8 mouse cellular contexts compared by ENCODE assay signal in the genomic region with DNA sequence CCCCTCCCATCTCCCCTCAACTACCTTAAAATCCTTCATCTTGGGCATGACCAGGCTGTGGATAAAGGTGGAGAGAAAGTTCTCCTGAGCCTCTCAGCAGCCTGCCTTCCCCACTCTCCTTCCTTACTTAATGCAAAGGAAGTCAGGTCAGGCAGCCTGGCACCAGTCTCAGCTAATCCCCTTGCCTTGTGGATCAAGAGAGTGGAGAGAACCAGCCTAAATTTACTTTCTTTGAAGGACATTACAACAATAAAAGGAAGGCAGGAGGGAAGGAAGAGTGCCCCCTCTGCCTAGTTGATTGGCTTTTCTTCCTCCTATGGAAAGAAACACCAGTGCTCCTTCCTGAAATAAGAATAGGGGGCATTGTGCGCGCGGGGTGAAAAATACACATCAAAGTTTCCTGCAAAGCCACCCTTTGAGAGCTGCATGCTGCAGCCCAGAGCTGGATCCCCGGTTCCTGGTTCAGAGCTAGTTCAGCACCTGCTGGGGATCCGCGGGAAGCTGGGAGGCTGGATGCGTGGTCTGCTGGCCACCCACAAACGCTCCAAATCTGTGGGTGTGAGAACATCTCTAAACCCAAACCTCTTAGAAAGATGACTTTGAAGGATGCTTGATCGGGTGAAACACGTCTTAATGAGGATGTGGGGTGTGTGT. TPM values are rescaled to one million over a fixed set of nuclear protein-coding genes. Genes with fewer than 3 reads are reported as not detected.
DNase-seq lines count a peak whose midpoint lies in the region; ATAC-seq and TF ChIP-seq lines count a peak whose summit lies in the region.

No protein-coding gene starts in this region.

- peak overlapping the region; percentile 50 for H3K4me3 ChIP-seq in lung, embryonic 14.5 days (ENCODE audit: low read depth, low read length)
- peak overlapping the region; percentile 57 for H3K4me3 ChIP-seq in heart, embryonic 12.5 days
- peak overlapping the region; percentile 50 for H3K4me3 ChIP-seq in limb, embryonic 13.5 days
- peak overlapping the region; percentile 37 for H3K4me3 ChIP-seq in midbrain, embryonic 15.5 days

- TF ChIP-seq CTCF in lung, embryonic 14.5 days (IDR thresholded peaks at IDR 0.05; ENCODE audit: low read depth), result no peak

- H3K36me3 ChIP-seq in lung, embryonic 14.5 days (ENCODE audit: insufficient read depth), result no peaks in the 10 kb centered on the region
- no peaks in the 10 kb centered on the region for H3K36me3 ChIP-seq in heart, embryonic 12.5 days
- H3K36me3 ChIP-seq in limb, embryonic 13.5 days, result no peaks in the 10 kb centered on the region
- no peaks in the 10 kb centered on the region for H3K36me3 ChIP-seq in midbrain, embryonic 15.5 days (replicated peaks)

- H3K27me3 ChIP-seq in lung, embryonic 14.5 days (ENCODE audit: insufficient read depth, low read length), result no peaks in the 10 kb centered on the region
- H3K27me3 ChIP-seq in heart, embryonic 12.5 days (replicated peaks), result no peaks in the 10 kb centered on the region
- H3K27me3 ChIP-seq in limb, embryonic 13.5 days, result peaks cover 21% of the 10 kb centered on the region
- H3K27me3 ChIP-seq in midbrain, embryonic 15.5 days (replicated peaks), result peaks cover 46% of the 10 kb centered on the region

- no peaks in the 10 kb centered on the region for H3K9me3 ChIP-seq in lung, embryonic 14.5 days (ENCODE audit: low read depth, low read length)
- H3K9me3 ChIP-seq in heart, embryonic 12.5 days (replicated peaks), result no peaks in the 10 kb centered on the region
- H3K9me3 ChIP-seq in limb, embryonic 13.5 days, result no peaks in the 10 kb centered on the region
- H3K9me3 ChIP-seq in midbrain, embryonic 15.5 days, result no peaks in the 10 kb centered on the region

- peak; percentile 77 for ATAC-seq in lung, embryonic 14.5 days (ENCODE audit: insufficient read depth)
- 0 out of 2 replicates have a peak, but pooled peaks have one; percentile 30 for ATAC-seq in heart, embryonic 12.5 days (ENCODE audit: insufficient number of reproducible peaks, low FRiP score)
- no peak; the same call in 1 of the 2 replicates for ATAC-seq in limb, embryonic 13.5 days (ENCODE audit: low FRiP score, low read depth)
- ATAC-seq in midbrain, embryonic 15.5 days (replicated peaks), result peak; percentile 73

- H3K27ac ChIP-seq in lung, embryonic 14.5 days (ENCODE audit: low read depth), result peak overlapping the region; percentile 69; the same call in 1 of the 2 replicates
- no peak overlapping the region for H3K27ac ChIP-seq in heart, embryonic 12.5 days (ENCODE audit: poor library complexity, severe bottlenecking)
- no peak overlapping the region for H3K27ac ChIP-seq in limb, embryonic 13.5 days
- no peak overlapping the region for H3K27ac ChIP-seq in midbrain, embryonic 15.5 days

- no peaks in the 10 kb centered on the region for H3K4me1 ChIP-seq in lung, embryonic 14.5 days (ENCODE audit: insufficient read depth)
- peaks cover 13% of the 10 kb centered on the region for H3K4me1 ChIP-seq in heart, embryonic 12.5 days (replicated peaks)
- H3K4me1 ChIP-seq in limb, embryonic 13.5 days, result peaks cover 10% of the 10 kb centered on the region
- peaks cover 12% of the 10 kb centered on the region for H3K4me1 ChIP-seq in midbrain, embryonic 15.5 days

- 1% methylated on average over 10 of the region's 10 CpGs for WGBS in lung, embryonic 14.5 days
- under 1% methylated on average over 10 of the region's 10 CpGs for WGBS in heart, embryonic 12.5 days
- WGBS in limb, embryonic 13.5 days, result 4% methylated on average over 10 of the region's 10 CpGs
- 0% methylated on average over 10 of the region's 10 CpGs for WGBS in midbrain, embryonic 15.5 days

- H3K9ac ChIP-seq in lung, embryonic 14.5 days, result peak overlapping the region; percentile 47
- peak overlapping the region; percentile 70 for H3K9ac ChIP-seq in heart, embryonic 12.5 days
- peak overlapping the region; percentile 66 for H3K9ac ChIP-seq in limb, embryonic 13.5 days
- H3K9ac ChIP-seq in midbrain, embryonic 15.5 days, result peak overlapping the region; percentile 26

- H3K4me2 ChIP-seq in lung, embryonic 14.5 days, result peak overlapping the region; percentile 79
- peak overlapping the region; percentile 79 for H3K4me2 ChIP-seq in heart, embryonic 12.5 days
- H3K4me2 ChIP-seq in limb, embryonic 13.5 days (replicated peaks), result peak overlapping the region; percentile 85
- peak overlapping the region; percentile 60 for H3K4me2 ChIP-seq in midbrain, embryonic 15.5 days

- DNase-seq in lung, embryonic 14.5 days, result peak; percentile 70
- DNase-seq in lung, postnatal 25 days (ENCODE audit: low spot score), result no peak
- DNase-seq in embryo, embryonic 11 days, result peak; percentile 45
- no peak for DNase-seq in frontal cortex, postnatal 10 days (ENCODE audit: low spot score in 2 of 2)
- no peak for DNase-seq in layer of hippocampus, adult 9-11 months

RNA-seq across cellular contexts. Expression of a gene that starts 0.8 kb away (rescaled TPM):
- polyA plus RNA-seq in lung, embryonic 14.5 days (2014; fragmentation: Nextera tagmentation; extraction: Ambion mirVana), result 10.1 and 10.8 TPM in 2 replicates
- 2.6 and 3.1 TPM in 2 replicates for polyA plus RNA-seq in heart, embryonic 12.5 days (2016; fragmentation: Nextera tagmentation; extraction: Ambion mirVana)
- polyA plus RNA-seq in limb, embryonic 13.5 days (2015; fragmentation: Nextera tagmentation; extraction: Ambion mirVana), result 3.1 and 4.0 TPM in 2 replicates
- polyA plus RNA-seq in midbrain, embryonic 15.5 days (2015; fragmentation: Nextera tagmentation; extraction: Ambion mirVana), result 1.5 and 1.7 TPM in 2 replicates

Comparison
In these comparisons a context has a peak if more than half of its experiments do, and no peak if none do; other contexts are left out.
1. DNase-seq: peak in lung, embryonic 14.5 days (single experiment) and embryo, embryonic 11 days (single experiment); none in lung, postnatal 25 days (single experiment), frontal cortex, postnatal 10 days (0 of 2) and layer of hippocampus, adult 9-11 months (single experiment).
2. Peak in every context shown above with its lines, with median percentiles within 50 percentile points of each other: H3K4me2 ChIP-seq, H3K4me3 ChIP-seq and H3K9ac ChIP-seq.